12 mouse cellular contexts compared by ENCODE assay signal in genomic region chrX:95993206-95993605, GRCm38 (mm10).
"Had no signal": no experiment of that assay in that cellular context is flagged by ENCODE, and none has a peak within 500 bp of the region (broad histone marks: within the 10 kb centered on the region; RNA-seq: fewer than 3 reads in every experiment).

No protein-coding gene starts in this region.

- H3K4me3 ChIP-seq: limb, embryonic 13.5 days; liver, embryonic 15.5 days; midbrain, embryonic 10.5 days; neural tube, embryonic 12.5 days; stomach, embryonic 15.5 days had no signal

- DNase-seq: kidney, adult 11 months; kidney, adult 9 months; kidney, postnatal 36 days; left cerebral cortex, postnatal 4 days; midbrain, embryonic 14.5 days; thymus, adult 2 months; thymus, postnatal 36 days had no signal

- H3K4me1 ChIP-seq: limb, embryonic 13.5 days; liver, embryonic 15.5 days; midbrain, embryonic 10.5 days; neural tube, embryonic 12.5 days; stomach, embryonic 15.5 days had no signal
